Mouse (Mus musculus) stomach, postnatal 0 days (tissue): Measurements from ENCODE around the gene Ppp1r37.

Experiments used
- CTCF ChIP-seq: IDR thresholded peaks from 2 replicates; pipeline ENCODE4 v1.5.1; 2016; ENCODE audit warnings: antibody characterized with exemption, low read depth, mild to moderate bottlenecking, moderate library complexity
- EP300 ChIP-seq: optimal IDR thresholded peaks from 2 replicates; pipeline ENCODE3; 2016; ENCODE audit warnings: antibody characterized with exemption

DNA sequence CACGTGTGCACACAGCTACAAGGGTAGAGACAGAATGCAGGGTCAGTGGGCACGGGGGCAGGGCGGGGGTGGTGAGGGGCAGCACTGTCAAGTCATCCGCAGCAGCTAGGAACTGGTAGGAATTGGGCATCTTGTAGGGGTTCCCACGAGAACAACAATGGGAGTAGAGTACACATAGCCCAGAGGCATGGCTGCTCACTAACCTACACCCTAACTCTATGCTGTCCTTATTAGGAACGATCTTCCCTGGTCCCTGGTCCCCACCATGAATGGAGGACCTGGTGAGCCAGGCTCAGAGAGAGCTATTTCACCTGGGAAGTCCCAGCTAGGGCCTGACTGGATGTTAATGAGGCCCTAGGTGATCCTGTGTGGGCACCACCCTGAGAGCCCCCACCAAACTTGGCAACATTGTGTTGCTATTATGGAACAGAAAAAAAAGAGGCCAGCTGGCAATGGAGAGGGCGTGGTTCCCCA, 21.2 kb downstream of the Ppp1r37 start:
- TF ChIP-seq CTCF (no peak), EP300 (no peak)
